Mouse (Mus musculus) mesoderm, embryonic 11.5 days (tissue): ENCODE measurements around the gene Hyal1.
"Not testable (repeated sequence)": the region's sequence is repeated elsewhere in the genome, so short reads cannot be mapped to it uniquely, and the experiment has no call there.

Experiments
- DNase-seq: peaks from one replicate; pipeline ENCODE4 v3.0.0-alpha.2; 2012; ENCODE audit warnings: low read depth, low spot score

Gene Hyal1

DNA sequence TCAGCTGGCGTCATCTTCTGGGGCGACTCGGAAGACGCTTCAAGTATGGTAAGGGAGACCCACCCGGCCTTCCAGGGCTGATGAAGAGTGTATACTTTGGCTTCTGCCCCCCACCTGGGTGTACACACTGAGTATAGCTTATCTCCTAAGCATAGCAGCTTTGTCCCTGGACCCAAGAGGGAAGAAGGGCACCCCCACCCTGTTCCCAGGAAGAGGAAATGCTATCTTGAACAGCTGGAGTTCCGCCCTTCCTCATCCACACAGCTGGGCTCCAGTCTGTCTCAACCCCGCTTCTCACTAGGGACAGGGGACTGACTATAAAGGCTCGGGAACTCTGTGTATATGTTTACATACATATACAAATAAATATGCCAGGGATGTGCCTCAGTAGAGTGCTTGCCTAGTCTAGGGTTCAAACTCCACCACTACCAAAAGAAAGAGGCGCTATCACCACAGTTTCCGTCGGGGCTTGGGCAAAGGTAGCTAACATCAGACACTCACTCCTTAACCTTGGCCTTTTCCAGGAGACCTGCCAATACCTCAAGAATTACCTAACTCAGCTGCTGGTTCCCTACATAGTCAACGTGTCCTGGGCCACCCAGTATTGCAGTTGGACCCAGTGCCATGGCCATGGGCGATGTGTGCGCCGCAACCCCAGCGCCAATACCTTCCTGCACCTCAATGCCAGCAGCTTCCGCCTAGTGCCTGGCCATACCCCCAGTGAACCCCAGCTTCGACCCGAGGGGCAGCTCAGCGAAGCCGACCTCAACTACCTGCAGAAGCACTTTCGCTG, 5.0 kb upstream of the Hyal1 start:
- no peak for DNase-seq

DNA sequence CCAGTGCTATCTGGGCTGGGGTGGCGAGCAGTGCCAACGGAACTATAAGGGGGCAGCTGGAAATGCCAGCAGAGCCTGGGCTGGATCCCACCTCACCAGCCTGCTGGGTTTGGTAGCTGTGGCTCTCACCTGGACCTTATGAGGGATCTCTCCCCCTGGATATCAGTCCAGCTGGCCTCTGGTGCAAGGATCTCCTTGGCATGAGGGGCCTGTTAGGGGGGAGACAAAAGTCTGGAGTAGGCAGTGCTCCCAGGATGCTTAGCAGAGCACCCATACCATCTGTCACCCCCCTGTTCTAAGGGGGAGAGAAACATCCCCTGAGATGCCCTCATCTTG, 4.4 kb upstream of the Hyal1 start:
- DNase-seq: no peak

DNA sequence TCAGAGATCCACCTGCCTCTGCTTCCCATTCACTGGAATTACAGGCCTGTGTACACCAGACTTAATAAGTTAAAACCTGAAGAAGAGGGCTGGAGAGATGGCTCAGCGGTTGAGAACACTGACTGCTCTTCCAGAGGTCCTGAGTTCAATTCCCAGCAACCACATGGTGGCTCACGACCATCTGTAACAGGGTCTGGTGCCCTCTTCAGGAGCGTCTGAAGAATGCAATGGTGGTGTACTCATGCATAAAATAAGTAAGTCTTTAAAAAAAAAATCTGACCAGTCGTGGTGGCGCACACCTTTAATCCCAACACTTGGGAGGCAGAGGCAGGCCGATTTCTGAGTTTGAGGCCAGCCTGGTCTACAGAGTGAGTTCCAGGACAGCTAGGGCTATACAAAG, 3.0 kb upstream of the Hyal1 start:
- not testable (repeated sequence) for DNase-seq

DNA sequence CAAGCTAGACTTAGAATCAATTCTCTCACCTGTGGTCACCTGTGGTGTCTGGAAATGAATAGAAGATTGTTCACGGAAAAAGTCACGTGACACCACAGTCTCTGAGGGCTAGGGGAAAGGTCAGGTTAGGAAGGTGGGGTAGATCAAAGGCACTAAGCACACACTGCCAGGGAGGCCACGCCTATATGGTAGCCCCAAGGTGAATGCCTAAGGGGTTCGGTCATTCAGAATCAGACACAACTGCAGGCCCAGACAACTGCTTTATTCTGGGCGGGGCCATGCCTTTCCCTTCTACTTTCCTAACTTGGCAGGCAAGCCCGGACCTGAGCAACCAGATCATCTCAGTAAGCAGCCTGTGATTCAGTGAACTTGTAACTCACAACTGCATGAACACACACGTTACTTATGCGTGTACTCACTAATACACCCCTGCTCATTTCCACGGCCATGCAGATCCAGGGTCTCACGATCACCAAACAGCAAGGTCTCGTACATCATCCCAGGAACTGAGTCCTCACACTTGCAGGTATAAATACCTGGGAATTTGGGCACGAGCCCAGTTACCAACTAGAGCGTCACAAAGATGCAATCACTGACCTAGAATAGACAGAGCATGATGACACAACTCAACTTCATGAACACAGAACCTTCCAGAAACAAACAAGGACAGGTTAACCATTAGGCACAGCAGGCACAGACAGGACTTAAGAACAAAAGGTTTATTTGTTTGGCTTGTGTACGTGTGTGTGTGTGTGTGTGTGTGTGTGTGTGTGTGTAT, 959 bp upstream of the Hyal1 start:
- DNase-seq: no peak

DNA sequence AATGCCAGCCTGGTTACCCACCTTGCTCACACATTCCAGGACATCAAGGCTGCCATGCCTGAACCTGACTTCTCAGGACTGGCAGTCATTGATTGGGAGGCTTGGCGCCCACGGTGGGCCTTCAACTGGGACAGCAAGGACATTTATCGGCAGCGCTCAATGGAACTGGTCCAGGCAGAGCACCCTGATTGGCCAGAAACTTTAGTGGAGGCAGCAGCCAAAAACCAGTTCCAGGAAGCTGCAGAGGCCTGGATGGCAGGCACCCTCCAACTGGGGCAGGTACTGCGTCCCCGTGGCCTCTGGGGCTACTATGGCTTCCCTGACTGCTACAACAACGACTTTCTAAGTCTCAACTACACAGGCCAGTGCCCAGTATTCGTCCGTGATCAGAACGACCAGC, 1.1 kb downstream of the Hyal1 start:
- no peak for DNase-seq

DNA sequence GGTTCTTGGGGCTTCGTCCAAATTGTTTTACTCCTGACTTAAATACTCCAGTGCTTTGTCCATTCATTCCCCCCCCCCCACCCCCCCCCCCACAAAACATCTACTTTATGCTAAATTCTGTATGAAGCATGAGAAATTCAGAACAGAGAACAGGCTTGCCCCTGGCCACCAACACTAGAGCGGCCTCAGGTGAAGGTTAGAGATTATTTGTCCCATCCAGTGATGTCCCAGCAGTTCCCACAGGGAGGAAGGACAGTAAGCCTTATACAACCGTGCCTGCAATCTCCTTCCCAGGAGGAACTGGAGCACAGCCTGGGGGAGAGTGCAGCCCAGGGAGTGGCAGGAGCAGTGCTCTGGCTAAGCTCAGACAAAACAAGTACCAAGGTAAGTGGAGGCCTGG, 1.9 kb downstream of the Hyal1 start, which contains the start of gene Naa80:
TSS of gene Naa80 (plus strand) at position 301 of the 400 bp plus-strand sequence.
- no peak for DNase-seq

DNA sequence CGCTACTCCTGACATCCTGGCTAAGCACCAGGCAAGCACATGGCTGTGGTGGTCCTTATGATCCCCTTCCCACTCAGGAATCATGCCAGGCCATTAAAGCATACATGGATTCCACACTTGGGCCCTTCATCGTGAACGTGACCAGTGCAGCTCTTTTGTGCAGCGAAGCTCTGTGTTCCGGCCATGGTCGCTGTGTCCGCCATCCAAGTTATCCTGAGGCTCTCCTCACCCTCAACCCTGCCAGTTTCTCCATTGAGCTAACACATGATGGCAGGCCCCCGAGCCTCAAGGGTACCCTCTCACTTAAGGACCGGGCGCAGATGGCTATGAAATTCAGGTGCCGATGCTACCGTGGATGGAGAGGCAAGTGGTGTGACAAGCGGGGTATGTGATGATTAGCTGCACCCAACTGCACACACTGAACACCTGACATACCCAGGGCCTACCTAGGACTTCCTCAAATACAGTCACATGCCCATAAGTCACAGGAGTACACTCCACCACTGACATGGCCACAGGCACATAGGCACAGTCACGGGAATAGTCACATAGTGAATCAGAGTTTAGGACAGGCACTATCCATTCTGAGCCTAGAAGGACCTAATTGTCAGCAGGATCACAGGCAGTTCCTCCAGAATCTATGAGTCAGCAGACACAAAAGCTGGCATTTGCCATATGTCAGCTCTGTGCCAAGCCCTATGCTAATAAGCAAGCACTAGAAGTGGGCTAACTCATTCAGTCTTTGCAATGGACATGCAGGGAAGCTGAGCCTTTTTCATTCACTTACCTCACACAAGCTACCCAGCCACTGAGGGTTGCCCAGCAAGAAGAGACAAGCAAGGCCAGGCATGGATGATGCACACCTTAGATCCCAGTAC, 2.5 kb downstream of the Hyal1 start:
- DNase-seq: no peak

DNA sequence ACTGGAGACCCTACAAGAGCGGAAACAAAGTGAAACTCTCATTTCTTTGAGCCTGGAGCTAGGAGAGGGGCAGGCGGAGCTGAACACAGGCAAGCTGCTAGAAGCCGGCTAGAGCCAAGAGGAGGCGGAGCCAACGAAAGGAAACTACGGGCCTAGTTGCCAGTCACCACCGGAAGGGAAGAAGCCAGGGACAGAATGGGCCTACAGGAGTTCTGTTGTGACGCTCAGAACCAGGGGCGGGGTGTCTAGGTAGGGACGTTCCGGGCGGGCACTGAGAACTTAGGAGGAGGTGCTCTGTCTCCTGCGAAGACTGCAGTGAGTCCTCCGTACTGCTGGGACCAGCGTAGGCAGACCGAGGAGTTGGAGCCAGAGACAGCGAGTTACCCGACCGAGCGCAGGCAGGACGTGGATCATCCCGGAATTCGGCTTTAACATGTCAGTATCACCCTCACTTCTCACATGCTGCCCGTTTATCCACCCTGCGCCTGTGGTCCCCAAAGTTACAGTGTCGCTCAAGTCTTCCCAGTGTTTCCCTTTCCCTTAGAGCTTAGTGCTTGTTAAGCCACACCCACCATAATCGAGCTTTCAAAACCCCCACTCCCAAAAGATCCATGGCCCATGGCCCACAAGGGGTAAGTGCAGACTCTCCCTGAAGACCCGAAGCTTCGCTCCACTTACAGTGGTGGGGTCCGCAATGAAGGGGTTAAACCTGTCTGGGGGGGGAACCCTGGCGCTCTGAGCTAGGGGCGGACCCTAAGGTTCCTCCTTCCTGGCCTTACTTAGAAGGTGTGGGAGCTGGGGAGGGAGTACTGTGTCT, 4.0 kb downstream of the Hyal1 start, which contains the start of gene Hyal3:
TSS of gene Hyal3 (plus strand) at position 318 of the 817 bp plus-strand sequence.
- DNase-seq: peak; percentile 75

DNA sequence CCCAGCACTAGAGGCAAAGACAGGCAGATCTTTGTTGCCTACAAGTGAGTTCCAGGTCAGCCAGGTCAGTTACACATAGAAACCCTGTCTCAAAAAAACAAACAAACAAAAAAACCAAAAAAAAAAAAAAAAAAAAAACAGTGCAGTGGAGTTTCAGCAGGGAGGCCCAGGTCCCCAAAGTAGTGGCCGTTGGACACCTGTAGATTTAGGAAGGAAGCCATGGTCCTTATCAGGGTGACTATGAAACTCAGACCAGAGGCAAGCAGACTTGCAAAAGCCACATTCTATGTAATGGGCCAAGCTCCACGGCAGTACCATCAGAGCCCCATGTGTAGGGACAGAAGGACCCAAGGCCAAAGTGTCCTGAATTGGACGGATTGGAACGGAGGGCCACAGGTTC, 4.9 kb downstream of the Hyal1 start:
- no peak for DNase-seq

DNA sequence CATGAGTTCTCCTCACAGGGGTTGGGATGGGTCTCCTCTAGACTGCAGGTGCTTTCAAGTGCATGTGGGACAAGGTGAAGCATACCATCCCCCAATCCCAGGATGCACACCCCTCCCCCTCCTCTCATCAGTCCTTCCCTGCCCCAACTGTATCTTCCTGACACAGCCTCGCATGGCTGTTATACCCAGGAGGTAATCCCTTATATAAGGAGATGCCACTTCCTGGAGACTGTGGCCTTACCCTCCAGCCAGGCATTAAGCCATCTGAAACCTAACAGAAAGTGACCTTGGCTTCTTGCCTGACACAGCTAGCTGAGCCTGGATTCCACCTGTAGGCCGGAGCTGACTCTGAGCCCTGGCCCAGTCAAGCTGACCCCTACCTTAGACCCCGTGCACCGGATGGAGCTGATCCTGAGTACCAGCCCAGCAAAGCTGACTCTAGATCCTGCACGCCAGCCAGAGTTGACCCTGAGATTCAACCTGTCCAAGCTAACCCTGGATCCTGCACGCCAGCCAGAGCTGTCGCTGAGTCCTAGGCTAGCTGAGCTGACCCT, 5.9 kb downstream of the Hyal1 start:
- no peak for DNase-seq

DNA sequence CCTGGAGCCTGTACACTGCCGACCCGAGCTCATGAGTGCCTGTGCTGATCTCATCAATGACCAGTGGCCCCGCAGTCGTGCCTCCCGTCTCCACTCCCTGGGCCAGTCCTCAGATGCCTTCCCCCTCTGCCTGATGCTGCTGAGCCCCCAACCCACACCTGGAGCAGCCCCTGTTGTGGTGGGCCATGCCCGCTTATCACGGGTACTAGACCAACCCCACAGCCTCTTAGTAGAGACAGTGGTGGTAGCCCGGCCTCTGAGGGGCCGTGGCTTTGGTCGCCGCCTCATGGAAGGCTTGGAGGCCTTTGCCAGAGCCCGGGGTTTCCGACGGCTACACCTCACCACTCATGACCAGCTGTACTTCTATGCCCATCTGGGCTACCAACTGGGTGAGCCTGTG, 6.4 kb downstream of the Hyal1 start:
- DNase-seq: no peak

DNA sequence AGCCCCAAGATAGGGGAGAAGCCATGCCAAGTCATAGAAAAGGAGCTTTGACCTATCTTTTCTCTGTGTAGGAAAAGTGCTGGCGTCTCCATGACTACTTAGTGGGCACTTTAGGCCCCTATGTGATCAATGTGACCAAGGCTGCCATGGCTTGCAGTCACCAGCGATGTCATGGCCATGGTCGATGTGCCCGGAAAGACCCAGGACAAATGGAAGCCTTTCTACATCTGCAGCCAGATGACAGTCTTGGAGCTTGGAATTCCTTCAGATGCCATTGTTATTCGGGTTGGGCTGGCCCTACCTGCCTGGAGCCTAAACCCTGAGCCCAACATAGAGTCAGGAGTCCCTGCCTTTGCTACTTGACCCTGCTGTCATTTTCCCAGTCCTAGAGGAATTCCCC, 9.8 kb downstream of the Hyal1 start:
- no peak for DNase-seq

DNA sequence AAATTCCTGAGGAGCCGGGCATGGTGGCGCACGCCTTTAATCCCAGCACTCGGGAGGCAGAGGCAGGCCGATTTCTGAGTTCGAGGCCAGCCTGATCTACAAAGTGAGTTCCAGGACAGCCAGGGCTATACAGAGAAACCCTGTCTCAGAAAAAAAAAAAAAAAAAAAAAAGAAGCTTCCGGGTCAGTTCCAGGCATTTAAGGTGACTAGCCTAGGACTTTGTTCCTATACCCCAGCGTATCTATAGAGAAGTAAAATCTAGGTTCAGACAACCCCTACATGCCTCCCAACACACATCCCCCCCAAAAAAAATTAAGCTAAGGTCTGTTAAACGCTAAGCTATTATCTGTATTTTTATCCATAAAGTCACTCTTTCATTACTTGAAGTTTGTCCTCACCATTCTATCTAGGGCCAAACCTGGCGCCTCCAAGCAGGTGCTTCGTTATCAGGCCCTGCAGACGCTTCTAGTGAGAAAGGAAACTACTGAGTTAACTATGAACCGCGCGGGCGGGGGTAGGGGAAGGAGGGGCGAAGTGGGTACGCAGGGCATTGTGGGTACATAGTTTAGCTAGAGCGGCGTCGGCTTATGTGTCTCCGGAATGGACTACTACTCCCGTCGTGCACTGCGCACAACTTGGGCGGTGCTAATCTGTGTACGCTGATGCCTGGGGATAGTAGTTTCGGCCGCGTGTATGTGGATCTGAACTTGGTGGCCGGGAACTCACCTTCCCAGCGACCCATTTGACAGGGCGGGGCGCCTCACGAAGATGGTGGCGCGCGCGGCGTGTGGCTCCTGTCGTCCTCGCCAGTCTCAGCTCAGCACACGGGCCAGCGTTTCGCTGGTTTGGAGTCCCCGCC, 10.5 kb downstream of the Hyal1 start, which contains the start of gene Ifrd2:
TSS of gene Ifrd2 (plus strand) at position 669 of the 859 bp plus-strand sequence.
- peak; percentile 96 for DNase-seq

DNA sequence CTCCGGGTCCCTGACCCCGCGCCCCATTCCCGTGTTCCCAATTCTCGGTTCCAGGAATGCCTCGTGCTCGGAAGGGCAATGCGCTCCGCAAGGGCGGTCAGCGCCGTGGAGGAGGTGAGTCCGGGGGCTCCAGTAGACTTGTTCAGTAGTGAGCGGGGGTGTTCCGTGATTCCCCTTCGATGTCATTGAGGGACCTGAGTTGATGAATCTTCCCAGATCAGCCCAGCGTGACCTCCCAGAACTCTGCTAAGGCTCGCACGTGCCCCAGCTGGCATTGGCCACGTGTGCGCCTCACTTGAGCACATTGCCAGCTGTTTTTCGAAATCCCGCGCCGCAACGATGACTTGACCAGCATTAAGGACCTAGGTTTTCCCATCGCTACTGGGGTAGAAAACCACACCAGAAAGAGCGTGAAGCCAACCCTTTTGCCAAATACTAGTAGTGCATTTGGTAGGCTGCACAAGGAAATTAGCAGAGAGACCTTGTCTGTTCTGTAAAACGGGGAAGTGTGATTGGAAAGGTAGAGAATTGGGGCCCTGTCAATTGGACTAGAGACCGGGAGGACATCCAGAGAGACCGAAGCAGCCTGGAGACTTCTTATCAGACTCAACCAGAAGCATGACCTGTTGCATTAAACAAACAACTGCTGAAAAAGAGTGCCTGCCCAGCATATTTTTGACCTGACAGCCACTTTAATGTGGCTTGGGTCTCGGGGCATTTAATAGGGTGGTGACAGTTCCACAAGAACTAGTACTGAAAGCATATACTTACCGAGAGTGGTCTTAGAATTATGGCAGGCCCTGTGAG, 11.3 kb downstream of the Hyal1 start:
- DNase-seq: peak; percentile 71

DNA sequence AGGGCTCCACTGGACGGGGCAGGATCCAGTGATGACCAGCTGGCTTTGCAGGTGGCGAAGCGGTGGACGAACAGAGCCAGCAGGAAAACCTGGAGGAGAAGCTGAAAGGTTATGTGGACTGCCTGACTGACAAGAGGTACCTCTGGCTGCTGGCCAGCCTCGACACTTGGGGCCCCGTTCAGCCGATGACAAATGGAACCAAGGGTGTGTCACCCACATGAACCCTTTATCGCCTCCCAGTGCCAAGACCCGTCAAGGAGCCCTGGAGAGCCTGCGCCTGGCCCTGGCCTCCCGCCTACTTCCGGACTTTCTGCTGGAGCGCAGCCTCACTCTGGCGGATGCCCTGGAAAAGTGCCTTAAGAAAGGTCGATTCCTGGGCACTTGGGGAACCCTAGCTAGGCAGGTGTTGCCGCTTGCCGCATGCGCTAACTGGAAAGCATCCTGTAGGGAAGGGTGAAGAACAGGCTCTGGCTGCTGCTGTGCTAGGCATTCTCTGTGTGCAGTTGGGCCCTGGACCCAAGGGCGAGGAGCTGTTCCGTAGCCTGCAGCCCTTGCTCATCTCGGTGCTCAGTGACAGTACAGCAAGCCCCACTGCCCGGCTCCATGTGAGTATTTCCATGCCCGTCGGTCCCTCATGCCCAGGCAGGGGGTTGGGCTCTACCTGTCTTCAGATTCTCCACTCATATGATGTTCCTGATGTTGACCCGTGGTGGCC, 13.5 kb downstream of the Hyal1 start:
- no peak for DNase-seq

DNA sequence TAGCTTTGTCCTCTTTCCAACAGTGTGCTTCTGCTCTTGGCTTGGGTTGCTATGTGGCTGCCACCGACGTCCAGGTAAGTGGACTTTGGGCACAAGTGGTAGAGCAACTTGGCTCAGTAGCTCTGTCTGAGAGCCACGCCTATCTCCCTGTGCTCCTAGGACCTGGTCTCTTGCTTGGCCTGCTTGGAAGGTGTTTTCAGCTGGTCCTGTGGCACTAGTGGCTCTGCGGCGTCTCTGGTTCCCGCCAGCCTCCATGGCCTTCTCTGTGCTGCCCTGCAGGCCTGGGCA, 14.0 kb downstream of the Hyal1 start:
- DNase-seq: no peak

DNA sequence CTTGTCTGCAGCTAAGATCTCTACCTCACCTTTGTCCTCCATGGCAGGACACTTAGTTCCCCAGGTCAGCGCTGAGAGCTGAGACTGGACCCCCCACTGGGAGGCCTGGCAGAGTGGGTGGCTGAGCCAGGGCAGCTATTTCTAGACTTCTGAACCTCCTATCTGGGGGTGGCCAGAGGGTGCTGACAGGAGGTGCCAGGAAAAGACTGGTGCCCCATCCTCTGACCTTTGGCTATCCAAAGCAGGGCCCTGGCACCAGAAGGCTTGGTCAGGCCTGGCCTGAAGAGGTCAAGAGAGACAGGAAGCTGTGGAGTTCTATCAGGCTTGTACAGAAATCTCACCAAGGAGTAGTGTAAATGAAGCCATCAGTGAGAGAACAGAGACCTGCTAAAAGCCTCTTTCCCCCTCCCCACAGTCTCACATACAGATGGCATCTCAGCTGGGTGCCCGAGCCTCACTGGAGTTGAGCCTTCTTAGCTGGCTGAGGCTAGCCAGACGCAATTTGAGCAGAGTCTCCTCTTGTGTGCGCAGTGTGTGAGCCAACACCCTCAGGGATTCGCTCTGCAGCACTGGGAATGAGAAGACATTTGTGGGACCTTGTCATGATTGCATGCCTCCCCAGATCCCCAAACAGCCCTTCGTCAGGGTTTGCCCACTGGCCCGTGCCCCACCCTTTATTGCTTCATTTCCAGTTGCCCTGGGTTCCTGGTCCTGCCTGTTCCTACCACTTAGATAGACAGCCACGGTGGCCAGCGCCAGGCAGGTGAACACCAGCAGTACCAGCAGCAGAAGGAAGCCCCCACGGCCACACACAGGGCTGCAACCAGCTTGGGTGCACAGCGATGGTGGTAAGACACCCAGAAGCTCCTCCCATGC, 16.6 kb downstream of the Hyal1 start:
- no peak for DNase-seq
